Mouse (Mus musculus) E14TG2a.4 (cell line): Measurements from ENCODE around the gene Hmgcr.

Source experiments
- CTCF ChIP-seq: conservative IDR thresholded peaks from 2 replicates; pipeline ENCODE4 v1.5.1; 2014; ENCODE audit warnings: low read length
- POU5F1 ChIP-seq: IDR thresholded peaks from 2 replicates; pipeline ENCODE4 v1.6.1; 2014; ENCODE audit warnings: low read length, borderline replicate concordance

DNA sequence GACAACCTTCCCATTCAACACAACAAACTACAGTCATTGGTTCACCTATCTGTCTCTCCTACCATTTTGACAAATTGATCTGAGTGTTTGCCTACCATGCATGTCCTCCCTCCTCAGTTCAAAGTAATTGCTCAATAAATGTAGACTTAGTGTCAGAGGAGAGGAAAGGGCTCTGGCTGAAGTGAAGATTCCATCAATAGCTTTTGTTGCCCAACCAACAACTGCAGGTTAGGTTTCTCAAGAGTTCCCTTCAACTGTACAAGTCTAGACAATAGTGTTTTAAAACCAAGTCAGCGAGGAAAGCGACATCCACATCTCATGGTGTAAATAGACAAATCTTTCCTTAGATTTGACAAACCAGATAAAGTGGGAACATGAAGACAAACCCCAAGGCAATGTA, 24.7 kb upstream of the Hmgcr start:
- no peak for TF ChIP-seq CTCF
- no peak for TF ChIP-seq POU5F1
